Mouse (Mus musculus) cortical plate, adult 2 months (tissue): Measurements from ENCODE around the gene Dusp19.

ENCODE experiments used
- CTCF ChIP-seq: fragments of 200-500 bp; IDR thresholded peaks from 2 replicates; pipeline ENCODE4 v1.5.1; 2011; ENCODE audit warnings: mild to moderate bottlenecking, control low read depth, low read length; ENCODE audit not compliant: insufficient read depth; ENCODE audit errors: extremely low read depth
- POLR2A ChIP-seq: fragments of 200-500 bp; IDR thresholded peaks from 2 replicates; pipeline ENCODE4 v1.6.1; 2011; ENCODE audit warnings: mild to moderate bottlenecking, low read length, control low read depth; ENCODE audit not compliant: insufficient read depth; ENCODE audit errors: extremely low read depth

DNA sequence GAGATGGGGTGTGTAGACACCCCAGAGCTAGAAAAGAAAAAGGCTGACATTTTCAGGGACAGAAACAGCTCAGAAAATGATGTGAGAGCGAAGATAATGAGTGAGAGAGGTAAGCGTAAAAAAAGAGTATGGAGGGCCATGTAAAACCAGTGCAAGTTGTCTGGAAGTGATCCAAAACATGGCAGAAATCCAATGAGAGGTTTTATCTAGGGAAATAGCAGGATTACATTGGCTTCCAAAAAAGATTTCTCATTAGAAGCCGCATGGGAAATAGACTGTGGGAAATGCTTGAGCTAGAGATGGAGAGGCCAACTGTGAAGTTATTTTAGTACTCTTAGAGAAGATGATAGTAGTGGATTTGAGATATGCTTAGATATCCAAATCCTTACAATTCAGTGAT lies 5.1 kb downstream of the Dusp19 start:
- TF ChIP-seq CTCF (no peak), POLR2A (no peak)
